Mouse (Mus musculus) bone marrow macrophage, adult 2 months (primary cell): ENCODE results near the gene Grid1.

Source experiments
- CTCF ChIP-seq: IDR thresholded peaks from 2 replicates; pipeline ENCODE4 v1.5.1; 2012; ENCODE audit warnings: low read depth, mild to moderate bottlenecking, low read length, moderate library complexity
- POLR2A ChIP-seq: IDR thresholded peaks from 2 replicates; pipeline ENCODE4 v1.6.1; 2012; ENCODE audit warnings: mild to moderate bottlenecking, low read depth, low read length, borderline replicate concordance

- TF ChIP-seq CTCF = no peak
- no peak for TF ChIP-seq POLR2A
Observed at GRCm38 (mm10) chr14:35541254-35541991, 721.5 kb downstream of the Grid1 start.
